Mouse (Mus musculus) left cerebral cortex, postnatal 14 days (tissue): ENCODE results near the gene Snrpe. TPM values are rescaled to one million over a fixed set of nuclear protein-coding genes. Genes with fewer than 3 reads are reported as not detected.

Experiments
- total RNA-seq, 2 experiments: library from RNA; stranded (reverse); gene quantifications; 2 replicates each; pipeline ENCODE4 v1.2.3; 2021

Gene Snrpe
- total RNA-seq, 2 experiments from 2014 or later: 62.4 to 68.3 TPM

Other genes starting within 250 kb of the Snrpe start
- 1 to 10 TPM; 6.0 TPM for gene Etnk2, start 246.7 kb downstream of the Snrpe start, total RNA-seq
- gene Sox13, start 185.9 kb downstream of the Snrpe start, total RNA-seq: 1 to 10 TPM; 6.5 to 9.9 TPM
- gene Zbed6, start 50.6 kb upstream of the Snrpe start, total RNA-seq: 1 to 10 TPM; 5.5 to 6.0 TPM
- 10 to 100 TPM; 24.9 to 26.0 TPM for gene Gm38394, start 51.0 kb upstream of the Snrpe start, total RNA-seq
- gene Lax1, start 79.8 kb upstream of the Snrpe start, total RNA-seq: under 1 TPM; 0.23 to 0.53 TPM
- gene Atp2b4, start 190.8 kb upstream of the Snrpe start, total RNA-seq: 100 to 1,000 TPM; 237 to 245 TPM